Mouse (Mus musculus) megakaryocyte-erythroid progenitor cell, adult 5-6 weeks (primary cell): ENCODE data around the gene Ptprg. TPM values are rescaled to one million over a fixed set of nuclear protein-coding genes. Genes with fewer than 3 reads are reported as not detected.

Source experiments
- ATAC-seq: replicated peaks from 2 replicates; pipeline ENCODE4 v1.8.0; 2016; ENCODE audit warnings: mild to moderate bottlenecking, inconsistent platforms; ENCODE audit not compliant: severe bottlenecking, poor library complexity, low FRiP score, low TSS enrichment
- total RNA-seq, 2 experiments: library from RNA; stranded (forward) in 1 of 2; stranded (reverse) in 1 of 2; fragments of 200-1000, 215-1000 nt in 1 of 2; fragments of >200 nt in 1 of 2; fragmentation: Nextera tagmentation in 1 of 2; gene quantifications; 2 replicates each; pipeline ENCODE4 v1.2.3; 2014 to 2017

Ptprg gene
- total RNA-seq, 2 experiments from 2014 or later, result not detected

DNA sequence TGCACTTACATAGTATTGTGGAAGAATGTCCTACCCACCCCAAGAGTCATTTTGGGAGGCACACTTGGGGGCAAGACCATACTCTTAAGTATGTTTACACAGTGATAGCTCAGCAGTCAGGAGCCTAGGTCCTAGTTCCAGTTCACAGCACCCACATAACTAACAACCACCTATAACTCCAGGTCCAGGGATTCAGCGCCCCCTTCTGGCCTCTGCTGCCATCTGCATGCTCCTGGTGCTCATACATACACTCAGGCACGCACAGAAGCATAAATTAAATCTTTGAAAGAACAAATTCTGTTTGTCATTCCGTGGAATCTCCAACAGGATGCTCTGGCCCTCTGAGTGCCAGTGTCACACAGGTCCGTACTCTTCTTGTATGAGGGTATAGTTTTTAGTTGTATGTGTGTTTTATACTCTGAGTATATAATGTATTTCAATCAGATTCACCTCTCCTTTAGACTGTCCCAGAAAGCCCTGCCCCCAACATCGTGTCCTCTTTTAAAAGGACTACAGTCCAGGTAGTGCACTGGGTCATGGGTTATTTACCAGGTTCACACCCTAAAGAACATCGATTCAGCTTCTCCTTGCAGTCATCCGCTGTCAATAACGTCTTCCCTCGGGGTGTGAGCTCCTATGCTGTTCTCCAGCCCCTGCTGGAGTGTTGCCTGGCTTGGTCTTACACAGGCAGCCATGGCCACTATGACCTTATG, 157.2 kb downstream of the Ptprg start:
- no peak for ATAC-seq

GRCm38 (mm10) chr14:11712146-11712545, 158.8 kb downstream of the Ptprg start:
- no peak for ATAC-seq

GRCm38 (mm10) chr14:11716230-11716629, 162.9 kb downstream of the Ptprg start:
- ATAC-seq, result no peak

DNA sequence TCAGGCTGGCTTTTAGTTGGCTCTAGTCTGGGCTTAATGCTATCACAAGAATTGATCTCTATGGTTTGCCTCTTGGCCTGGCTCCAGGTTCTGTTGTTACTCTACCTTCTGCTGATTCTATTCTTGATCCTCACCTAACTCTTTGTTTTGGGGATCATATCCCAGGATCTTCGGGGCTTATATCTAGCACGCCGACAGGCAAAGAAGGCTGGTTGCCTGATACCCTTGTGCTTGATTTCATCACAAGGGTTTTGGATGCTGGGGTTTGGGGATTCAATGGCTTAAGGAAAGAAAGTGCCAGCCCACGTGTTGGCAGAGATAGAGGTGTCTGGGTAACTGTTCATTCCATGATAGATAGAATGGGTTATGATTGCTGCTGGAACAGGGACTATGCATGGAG, 164.9 kb downstream of the Ptprg start:
- ATAC-seq, result no peak

GRCm38 (mm10) chr14:11719259-11719658, 165.9 kb downstream of the Ptprg start:
- no peak for ATAC-seq

DNA sequence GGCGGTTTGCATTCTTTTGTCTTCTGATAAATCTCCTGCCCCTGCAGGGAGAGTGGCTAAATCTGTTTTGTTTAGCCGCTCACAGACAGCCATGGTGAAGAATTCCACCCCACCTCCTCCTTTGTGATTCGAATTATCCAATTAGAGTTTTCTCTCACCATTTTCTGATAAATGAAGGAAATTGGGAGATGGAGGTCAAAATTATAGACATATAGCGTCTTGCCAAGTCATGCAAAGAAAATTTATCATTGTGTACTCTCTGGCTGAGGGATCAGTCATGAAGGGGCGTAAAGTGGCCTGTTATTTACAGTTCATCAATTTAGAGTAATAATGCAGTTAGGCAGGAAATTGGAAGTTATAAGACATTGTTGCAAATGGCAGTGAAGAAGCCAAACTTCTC, 168.8 kb downstream of the Ptprg start:
- no peak for ATAC-seq

DNA sequence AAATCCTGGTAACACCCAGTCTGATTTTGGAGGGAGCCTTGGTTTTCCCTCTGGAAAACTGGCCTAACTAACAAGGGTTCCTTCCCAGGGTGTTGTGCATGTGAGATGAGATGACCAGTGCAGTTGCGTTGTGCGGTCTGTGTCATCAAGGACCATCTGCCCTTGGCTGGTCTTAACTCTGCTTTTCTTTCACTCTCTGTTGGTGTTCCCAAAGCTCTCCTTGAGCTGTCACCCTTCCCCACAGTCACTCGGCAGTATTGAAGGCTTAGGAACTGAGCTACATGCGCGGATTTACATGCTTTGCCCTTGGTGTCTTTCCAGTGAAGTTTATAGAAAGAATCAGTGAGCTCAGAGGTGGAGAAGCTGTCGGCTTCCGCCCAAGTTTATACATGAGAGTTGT, 170.5 kb downstream of the Ptprg start:
- ATAC-seq, result no peak

- no peak for ATAC-seq
Measured at GRCm38 (mm10) chr14:11731223-11731920, 178.0 kb downstream of the Ptprg start.

GRCm38 (mm10) chr14:11732376-11732775, 179.0 kb downstream of the Ptprg start:
- no peak for ATAC-seq

- ATAC-seq, result no peak
Measured at GRCm38 (mm10) chr14:11743726-11744125, 190.4 kb downstream of the Ptprg start.

- ATAC-seq, result no peak
Measured at GRCm38 (mm10) chr14:11752678-11753077, 199.3 kb downstream of the Ptprg start.

- no peak for ATAC-seq
Measured at GRCm38 (mm10) chr14:11754656-11755055, 201.3 kb downstream of the Ptprg start.

DNA sequence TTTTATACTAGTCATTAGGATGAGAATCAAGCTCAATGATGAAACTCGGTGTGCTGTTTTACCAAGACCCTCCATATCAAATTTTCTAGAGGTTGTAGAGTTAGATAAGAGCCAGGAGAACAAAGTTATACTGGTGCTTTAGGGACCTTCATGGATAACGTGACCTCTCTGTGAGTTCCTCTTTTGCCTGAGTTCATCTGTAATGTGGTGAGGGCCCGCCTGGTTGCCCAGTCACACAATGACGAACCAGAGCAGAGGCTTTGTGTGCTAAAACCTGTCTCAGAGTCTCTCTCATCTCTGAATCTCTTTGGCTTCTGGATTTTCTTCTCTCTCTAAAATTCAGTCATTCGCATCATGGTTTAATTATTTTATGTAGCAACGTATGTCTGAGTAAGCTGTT, 204.9 kb downstream of the Ptprg start:
- no peak for ATAC-seq

- no peak for ATAC-seq
Measured at GRCm38 (mm10) chr14:11759356-11759755, 206.0 kb downstream of the Ptprg start.

DNA sequence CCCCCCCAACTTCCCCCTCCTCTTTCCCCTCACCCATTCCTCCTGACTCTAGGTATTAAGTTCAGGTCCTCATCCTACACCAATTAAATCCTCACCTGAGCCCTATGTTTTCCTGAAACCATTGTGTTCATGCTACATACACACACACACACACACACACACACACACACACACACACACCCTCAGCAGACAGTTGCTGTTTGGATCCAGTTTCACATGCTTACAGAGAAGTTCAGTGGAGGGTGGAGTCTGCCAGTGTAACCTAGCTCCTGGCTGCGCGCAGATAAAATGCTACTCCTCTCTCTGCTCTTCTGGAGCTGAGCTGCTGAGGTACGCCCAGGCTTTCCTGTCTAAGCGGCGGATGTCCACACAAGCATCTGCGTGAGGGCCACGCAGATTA, 209.7 kb downstream of the Ptprg start:
- ATAC-seq, result no peak

- no peak for ATAC-seq
Measured at GRCm38 (mm10) chr14:11772736-11773135, 219.4 kb downstream of the Ptprg start.

DNA sequence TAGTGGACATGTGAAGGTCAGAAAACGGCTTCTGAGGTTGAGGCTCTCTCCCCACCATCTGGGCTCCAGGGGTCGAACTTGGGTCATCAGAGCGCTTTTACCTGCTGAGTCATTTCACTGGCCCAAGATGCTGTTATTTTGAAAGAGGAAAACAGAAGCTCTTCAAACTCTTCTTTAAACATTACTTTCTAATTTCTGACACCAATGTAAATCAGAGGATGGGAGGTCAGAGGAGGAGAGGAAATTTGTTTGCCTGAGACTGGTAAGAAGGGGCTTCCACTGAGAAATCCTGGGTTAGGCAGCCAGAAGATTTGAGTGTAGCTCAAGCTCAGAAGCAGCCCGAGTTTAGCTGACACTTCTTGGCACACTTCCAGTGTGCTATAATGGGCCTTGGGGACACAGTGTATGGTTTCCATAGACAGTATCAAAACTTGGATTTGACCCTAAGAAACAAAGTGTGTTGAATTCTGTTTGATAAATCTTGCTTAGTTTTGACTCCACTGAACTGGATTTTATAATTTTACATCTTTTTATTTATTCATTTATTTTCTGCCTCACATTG, 221.2 kb downstream of the Ptprg start:
- ATAC-seq, result no peak

DNA sequence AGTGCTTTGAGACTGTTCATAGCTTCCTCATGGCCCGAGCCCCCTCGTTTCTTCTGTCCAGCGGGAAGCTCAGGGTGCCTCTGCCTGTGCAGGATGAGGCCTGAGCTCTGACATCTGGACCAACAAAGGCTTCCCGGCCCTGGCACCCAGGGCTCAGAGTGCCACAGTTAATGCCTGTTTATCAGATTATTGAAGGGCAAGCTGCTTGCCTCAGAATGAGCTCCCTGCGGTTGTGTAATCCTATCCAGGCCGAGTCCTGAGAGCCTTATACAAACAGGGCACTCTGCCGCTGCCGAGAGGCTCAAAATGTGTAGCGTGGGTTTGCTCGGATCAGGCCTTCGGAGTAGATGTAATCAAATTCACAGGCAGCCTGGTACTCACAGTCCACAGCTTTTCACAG, 221.9 kb downstream of the Ptprg start:
- ATAC-seq, result no peak

GRCm38 (mm10) chr14:11775951-11776495, 222.7 kb downstream of the Ptprg start:
- ATAC-seq, result no peak

DNA sequence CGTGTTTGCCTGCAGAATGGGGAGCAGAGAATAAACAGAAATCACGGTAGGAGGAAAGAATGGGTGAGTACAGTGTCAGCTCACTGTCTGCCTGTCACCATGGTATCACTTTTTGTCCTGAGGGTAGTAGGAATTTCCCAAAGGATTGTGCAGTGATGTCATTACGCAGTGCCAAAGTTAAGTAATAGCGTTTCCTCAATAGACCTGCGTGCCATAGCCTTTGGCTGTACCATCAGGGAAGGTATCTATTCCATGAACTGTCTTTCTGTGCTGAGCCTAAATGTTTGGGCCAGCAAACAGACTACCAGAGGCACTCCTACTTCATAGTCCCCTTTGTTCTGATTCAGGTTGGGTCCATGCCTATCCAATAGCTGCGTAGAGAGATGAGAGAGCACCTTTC, 223.2 kb downstream of the Ptprg start:
- no peak for ATAC-seq

DNA sequence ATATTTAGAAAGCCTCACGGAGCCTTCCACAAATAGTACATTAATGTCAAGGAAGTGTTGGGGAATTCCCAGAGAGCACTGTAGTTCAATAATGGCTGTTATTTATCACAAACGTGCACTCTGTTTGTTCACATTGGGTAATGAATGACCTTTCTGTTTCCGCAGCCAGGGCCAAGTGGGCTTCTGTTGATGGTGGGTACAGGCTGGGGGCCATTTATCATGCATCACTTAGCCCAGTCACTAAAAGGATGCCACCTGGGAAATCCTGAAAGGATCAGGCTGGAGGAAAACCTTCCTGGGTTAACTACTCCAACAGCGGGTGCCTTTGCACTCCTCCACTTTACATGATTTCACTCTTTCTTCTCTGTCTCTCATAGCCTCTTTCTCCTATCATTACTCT, 237.9 kb downstream of the Ptprg start:
- no peak for ATAC-seq
